Mouse (Mus musculus): ENCODE results near the gene Ripk3. TPM values are rescaled to one million over a fixed set of nuclear protein-coding genes. Genes with fewer than 3 reads are reported as not detected.
A peak's percentile ranks its signal among the peaks of the same experiment; 100 is the strongest.

The Ripk3 gene
- polyA plus RNA-seq, 1 experiment from 2014 or later = 2.9 TPM

- ATAC-seq (ENCODE audit: low FRiP score) (peak; percentile 60; the same call in 1 of the 2 replicates), DNase-seq (ENCODE audit: low spot score) (peak; percentile 49)
- H3K4me3 ChIP-seq (replicated peaks; ENCODE audit: low read length) = peak overlapping the region; percentile 44
- H3K9ac ChIP-seq = peak overlapping the region; percentile 57
- no peaks in the 10 kb centered on the region for H3K9me3 ChIP-seq (ENCODE audit: control insufficient read depth, low read length)
- H3K27ac ChIP-seq = 0 out of 2 replicates have a peak overlapping the region, but pooled peaks have one; percentile 34
- H3K4me1 ChIP-seq (replicated peaks; ENCODE audit: control insufficient read depth, insufficient read depth, low read length) = 0 out of 2 replicates have a peak, but pooled peaks cover 3% of the 10 kb centered on the region
- no peaks in the 10 kb centered on the region for H3K27me3 ChIP-seq (ENCODE audit: control insufficient read depth, insufficient read depth, low read length)
- H3K36me3 ChIP-seq (replicated peaks; ENCODE audit: control insufficient read depth, insufficient read depth) = no peaks in the 10 kb centered on the region
- WGBS = 20% methylated on average over 17 of the region's 17 CpGs
- H3K4me2 ChIP-seq (replicated peaks) = peak overlapping the region; percentile 57
Measured at GRCm38 (mm10) chr14:55815310-55815751, 26.7 kb upstream of the Ripk3 start.

GRCm38 (mm10) chr14:55814885-55815284 lies 26.2 kb upstream of the Ripk3 start:
- H3K4me1 ChIP-seq (replicated peaks; ENCODE audit: control insufficient read depth, insufficient read depth, low read length) = 0 out of 2 replicates have a peak, but pooled peaks cover 3% of the 10 kb centered on the region
- peak overlapping the region; percentile 44 for H3K4me3 ChIP-seq (replicated peaks; ENCODE audit: low read length)
- H3K4me2 ChIP-seq (replicated peaks) = peak overlapping the region; percentile 57
- no peaks in the 10 kb centered on the region for H3K9me3 ChIP-seq (ENCODE audit: control insufficient read depth, low read length)
- H3K27ac ChIP-seq = 0 out of 2 replicates have a peak overlapping the region, but pooled peaks have one; percentile 34
- WGBS = 21% methylated on average over 16 of the region's 16 CpGs
- DNase-seq (ENCODE audit: low spot score) (peak; percentile 78), ATAC-seq (ENCODE audit: low FRiP score) (peak; percentile 87)
- peak overlapping the region; percentile 57 for H3K9ac ChIP-seq
- H3K36me3 ChIP-seq (replicated peaks; ENCODE audit: control insufficient read depth, insufficient read depth) = no peaks in the 10 kb centered on the region
- no peaks in the 10 kb centered on the region for H3K27me3 ChIP-seq (ENCODE audit: control insufficient read depth, insufficient read depth, low read length)

GRCm38 (mm10) chr14:55795380-55796163 lies 6.9 kb upstream of the Ripk3 start:
- Histone ChIP-seq H3K27me3 (ENCODE audit: control insufficient read depth, insufficient read depth, low read length) (peaks cover 5% of the 10 kb centered on the region; the same call in 1 of the 2 replicates), H3K27ac (no peak overlapping the region), H3K4me3 (replicated peaks; ENCODE audit: low read length) (no peak overlapping the region), H3K4me2 (replicated peaks) (no peak overlapping the region), H3K4me1 (replicated peaks; ENCODE audit: control insufficient read depth, insufficient read depth, low read length) (no peaks in the 10 kb centered on the region), H3K9me3 (ENCODE audit: control insufficient read depth, low read length) (no peaks in the 10 kb centered on the region), H3K9ac (no peak overlapping the region), H3K36me3 (replicated peaks; ENCODE audit: control insufficient read depth, insufficient read depth) (no peaks in the 10 kb centered on the region)
- WGBS = 89% methylated on average over 14 of the region's 15 CpGs
- DNase-seq (ENCODE audit: low spot score) (no peak), ATAC-seq (ENCODE audit: low FRiP score) (no peak)

GRCm38 (mm10) chr14:55793946-55794345 lies 5.3 kb upstream of the Ripk3 start:
- Histone ChIP-seq H3K4me3 (replicated peaks; ENCODE audit: low read length) (no peak overlapping the region), H3K27me3 (ENCODE audit: control insufficient read depth, insufficient read depth, low read length) (peaks cover 21% of the 10 kb centered on the region), H3K9ac (no peak overlapping the region), H3K9me3 (ENCODE audit: control insufficient read depth, low read length) (no peaks in the 10 kb centered on the region), H3K4me1 (replicated peaks; ENCODE audit: control insufficient read depth, insufficient read depth, low read length) (no peaks in the 10 kb centered on the region), H3K27ac (no peak overlapping the region), H3K4me2 (replicated peaks) (no peak overlapping the region), H3K36me3 (replicated peaks; ENCODE audit: control insufficient read depth, insufficient read depth) (no peaks in the 10 kb centered on the region)
- no peak for DNase-seq (ENCODE audit: low spot score)
- ATAC-seq (ENCODE audit: low FRiP score) = no peak
- 67% methylated on average over 2 of the region's 2 CpGs for WGBS

GRCm38 (mm10) chr14:55793461-55793860 lies 4.8 kb upstream of the Ripk3 start:
- no peaks in the 10 kb centered on the region for H3K36me3 ChIP-seq (replicated peaks; ENCODE audit: control insufficient read depth, insufficient read depth)
- peaks cover 26% of the 10 kb centered on the region for H3K27me3 ChIP-seq (ENCODE audit: control insufficient read depth, insufficient read depth, low read length)
- H3K9ac ChIP-seq = no peak overlapping the region
- H3K9me3 ChIP-seq (ENCODE audit: control insufficient read depth, low read length) = no peaks in the 10 kb centered on the region
- no peak for ATAC-seq (ENCODE audit: low FRiP score)
- 76% methylated on average over 2 of the region's 2 CpGs for WGBS
- H3K4me2 ChIP-seq (replicated peaks) = no peak overlapping the region
- no peak overlapping the region for H3K27ac ChIP-seq
- DNase-seq (ENCODE audit: low spot score) = no peak
- no peaks in the 10 kb centered on the region for H3K4me1 ChIP-seq (replicated peaks; ENCODE audit: control insufficient read depth, insufficient read depth, low read length)
- H3K4me3 ChIP-seq (replicated peaks; ENCODE audit: low read length) = no peak overlapping the region

GRCm38 (mm10) chr14:55787731-55788130 lies 934 bp downstream of the Ripk3 start:
- Histone ChIP-seq H3K4me1 (replicated peaks; ENCODE audit: control insufficient read depth, insufficient read depth, low read length) (peaks cover 4% of the 10 kb centered on the region; the same call in 1 of the 2 replicates), H3K4me3 (replicated peaks; ENCODE audit: low read length) (no peak overlapping the region), H3K4me2 (replicated peaks) (no peak overlapping the region), H3K9me3 (ENCODE audit: control insufficient read depth, low read length) (no peaks in the 10 kb centered on the region), H3K9ac (no peak overlapping the region), H3K27me3 (ENCODE audit: control insufficient read depth, insufficient read depth, low read length) (peaks cover 83% of the 10 kb centered on the region), H3K36me3 (replicated peaks; ENCODE audit: control insufficient read depth, insufficient read depth) (no peaks in the 10 kb centered on the region), H3K27ac (no peak overlapping the region)
- WGBS = 31% methylated on average over 11 of the region's 11 CpGs
- DNase-seq (ENCODE audit: low spot score) (no peak), ATAC-seq (ENCODE audit: low FRiP score) (no peak)

- H3K36me3 ChIP-seq (replicated peaks; ENCODE audit: control insufficient read depth, insufficient read depth) = no peaks in the 10 kb centered on the region
- no peak overlapping the region for H3K4me3 ChIP-seq (replicated peaks; ENCODE audit: low read length)
- ATAC-seq (ENCODE audit: low FRiP score) (no peak), DNase-seq (ENCODE audit: low spot score) (no peak)
- no peak overlapping the region for H3K9ac ChIP-seq
- 26% methylated on average over 6 of the region's 6 CpGs for WGBS
- no peak overlapping the region for H3K27ac ChIP-seq
- peaks cover 4% of the 10 kb centered on the region; the same call in 1 of the 2 replicates for H3K4me1 ChIP-seq (replicated peaks; ENCODE audit: control insufficient read depth, insufficient read depth, low read length)
- no peak overlapping the region for H3K4me2 ChIP-seq (replicated peaks)
- peaks cover 89% of the 10 kb centered on the region for H3K27me3 ChIP-seq (ENCODE audit: control insufficient read depth, insufficient read depth, low read length)
- H3K9me3 ChIP-seq (ENCODE audit: control insufficient read depth, low read length) = no peaks in the 10 kb centered on the region
Measured at GRCm38 (mm10) chr14:55785195-55785594, 3.5 kb downstream of the Ripk3 start.

- H3K4me1 ChIP-seq (replicated peaks; ENCODE audit: control insufficient read depth, insufficient read depth, low read length) = peaks cover 4% of the 10 kb centered on the region; the same call in 1 of the 2 replicates
- H3K27ac ChIP-seq = no peak within 1 kb of the TSS
- H3K4me2 ChIP-seq (replicated peaks) = peak within 1 kb of the TSS; percentile 46
- H3K9me3 ChIP-seq (ENCODE audit: control insufficient read depth, low read length) = no peaks in the 10 kb centered on the region
- 5% methylated on average over 13 of the region's 13 CpGs for WGBS
- H3K9ac ChIP-seq = 0 out of 2 replicates have a peak within 1 kb of the TSS, but pooled peaks have one; percentile 28
- peaks cover 76% of the 10 kb centered on the region for H3K27me3 ChIP-seq (ENCODE audit: control insufficient read depth, insufficient read depth, low read length)
- H3K4me3 ChIP-seq (replicated peaks; ENCODE audit: low read length) = peak within 1 kb of the TSS; percentile 24
- ATAC-seq (ENCODE audit: low FRiP score) (no peak), DNase-seq (ENCODE audit: low spot score) (no peak)
- H3K36me3 ChIP-seq (replicated peaks; ENCODE audit: control insufficient read depth, insufficient read depth) = no peaks in the 10 kb centered on the region
Measured at GRCm38 (mm10) chr14:55783958-55784235, 4.8 kb downstream of the Ripk3 start, which contains the start of gene Adcy4. Adcy4 (minus strand) TSS chr14:55784095.

GRCm38 (mm10) chr14:55783171-55783957 lies 5.3 kb downstream of the Ripk3 start:
- Histone ChIP-seq H3K4me2 (replicated peaks) (peak overlapping the region; percentile 46), H3K9me3 (ENCODE audit: control insufficient read depth, low read length) (no peaks in the 10 kb centered on the region), H3K4me1 (replicated peaks; ENCODE audit: control insufficient read depth, insufficient read depth, low read length) (peaks cover 4% of the 10 kb centered on the region; the same call in 1 of the 2 replicates), H3K27me3 (ENCODE audit: control insufficient read depth, insufficient read depth, low read length) (peaks cover 71% of the 10 kb centered on the region), H3K9ac (0 out of 2 replicates have a peak overlapping the region, but pooled peaks have one; percentile 28), H3K36me3 (replicated peaks; ENCODE audit: control insufficient read depth, insufficient read depth) (no peaks in the 10 kb centered on the region), H3K4me3 (replicated peaks; ENCODE audit: low read length) (peak overlapping the region; percentile 24), H3K27ac (no peak overlapping the region)
- DNase-seq (ENCODE audit: low spot score) = peak; percentile 45
- no peak for ATAC-seq (ENCODE audit: low FRiP score)
- 2% methylated on average over 31 of the region's 31 CpGs for WGBS

All from hindbrain, embryonic 14.5 days (tissue).